Mouse (Mus musculus) monocyte, adult 59 days (primary cell): ENCODE results near the gene Areg. TPM values are rescaled to one million over a fixed set of nuclear protein-coding genes. Genes with fewer than 3 reads are reported as not detected.

Source experiments
- total RNA-seq, 2 experiments: library from RNA; stranded (reverse); gene quantifications; one replicate each; pipeline ENCODE4 v1.2.4; 2023

The Areg gene
- total RNA-seq = 1 to 10 TPM; 1.9 to 2.5 TPM

GRCm38 (mm10) chr5:91139446-91139873 is at the start of gene Areg:
Areg (plus strand) TSS chr5:91139599.

Other genes with a start within 250 kb of the Areg start
- 1 to 10 TPM; 2.6 to 6.0 TPM for gene Cxcl1, start 248.4 kb upstream of the Areg start, total RNA-seq
- gene Cxcl2, start 235.7 kb upstream of the Areg start, total RNA-seq = 100 to 1,000 TPM; 252 to 437 TPM
- 1 to 10 TPM; 2.3 to 4.8 TPM for gene Mthfd2l, start 208.5 kb upstream of the Areg start, total RNA-seq
- not detected for gene Epgn, start 112.1 kb upstream of the Areg start, total RNA-seq
- not detected for gene Ereg, start 65.0 kb upstream of the Areg start, total RNA-seq